Mouse (Mus musculus): ENCODE data around the gene Rhox4g.
"Not testable (repeated sequence)": the region's sequence is repeated elsewhere in the genome, so short reads cannot be mapped to it uniquely, and the experiment has no call there.

Rhox4g gene

GRCm38 (mm10) chrX:37651227-37651626 is at the start of gene Rhox4g:
Rhox4g (minus strand) TSS chrX:37651327.
- not testable (repeated sequence) for DNase-seq (ENCODE audit: low read depth, low spot score)

GRCm38 (mm10) chrX:37692261-37692660 is 41.1 kb upstream of the Rhox4g start:
- no peak for DNase-seq (ENCODE audit: low read depth, low spot score)

- DNase-seq (ENCODE audit: low read depth, low spot score) = no peak
Observed at GRCm38 (mm10) chrX:37683031-37683715, 32.0 kb upstream of the Rhox4g start.

GRCm38 (mm10) chrX:37673177-37673576 is 22.1 kb upstream of the Rhox4g start, which contains the start of gene Rhox2h:
Rhox2h (minus strand) TSS chrX:37673277.
- not testable (repeated sequence) for DNase-seq (ENCODE audit: low read depth, low spot score)

- not testable (repeated sequence) for DNase-seq (ENCODE audit: low read depth, low spot score)
Observed at GRCm38 (mm10) chrX:37668664-37669063, 17.5 kb upstream of the Rhox4g start, which contains the start of gene Rhox3h. Rhox3h (minus strand) TSS chrX:37668764.

- not testable (repeated sequence) for DNase-seq (ENCODE audit: low read depth, low spot score)
Observed at GRCm38 (mm10) chrX:37643370-37643769, 7.8 kb downstream of the Rhox4g start, which contains the start of gene Rhox2g. Rhox2g (minus strand) TSS chrX:37643470.

- DNase-seq (ENCODE audit: low read depth, low spot score) = not testable (repeated sequence)
Observed at GRCm38 (mm10) chrX:37628512-37628911, 22.6 kb downstream of the Rhox4g start, which contains the start of gene Rhox3g. Rhox3g (minus strand) TSS chrX:37628612.

GRCm38 (mm10) chrX:37607604-37608003 is 43.5 kb downstream of the Rhox4g start, which contains the start of gene Rhox4f:
Rhox4f (minus strand) TSS chrX:37607704.
- not testable (repeated sequence) for DNase-seq (ENCODE audit: low read depth, low spot score)
